Mouse (Mus musculus) brain, embryonic 14.5 days (tissue): ENCODE measurements around the gene Actc1.

Experiments
- CTCF ChIP-seq: fragments of 200-500 bp; IDR thresholded peaks from 2 replicates; pipeline ENCODE4 v1.5.1; 2012; ENCODE audit warnings: inconsistent platforms, mild to moderate bottlenecking, moderate library complexity, borderline replicate concordance; ENCODE audit not compliant: insufficient read depth, insufficient read length; ENCODE audit errors: extremely low read depth
- POLR2A ChIP-seq: fragments of 200-500 bp; IDR thresholded peaks from 2 replicates; pipeline ENCODE4 v1.6.1; 2012; ENCODE audit warnings: mild to moderate bottlenecking, inconsistent platforms, borderline replicate concordance; ENCODE audit not compliant: poor library complexity, insufficient read depth, insufficient read length, severe bottlenecking; ENCODE audit errors: extremely low read depth

GRCm38 (mm10) chr2:114059608-114060007 is 6.3 kb upstream of the Actc1 start:
- TF ChIP-seq POLR2A (no peak), CTCF (no peak)
